Mouse (Mus musculus) monocyte, adult 2 months (primary cell): ENCODE measurements around the gene Col6a1.
"Not testable (repeated sequence)": the region's sequence is repeated elsewhere in the genome, so short reads cannot be mapped to it uniquely, and the experiment has no call there.

ENCODE experiments used
- DNase-seq, 2 experiments: peaks; one replicate each; pipeline ENCODE4 v3.0.0; 2022; ENCODE audit warnings: low spot score in 2 of 2, low read depth in 1 of 2

The Col6a1 gene

DNA sequence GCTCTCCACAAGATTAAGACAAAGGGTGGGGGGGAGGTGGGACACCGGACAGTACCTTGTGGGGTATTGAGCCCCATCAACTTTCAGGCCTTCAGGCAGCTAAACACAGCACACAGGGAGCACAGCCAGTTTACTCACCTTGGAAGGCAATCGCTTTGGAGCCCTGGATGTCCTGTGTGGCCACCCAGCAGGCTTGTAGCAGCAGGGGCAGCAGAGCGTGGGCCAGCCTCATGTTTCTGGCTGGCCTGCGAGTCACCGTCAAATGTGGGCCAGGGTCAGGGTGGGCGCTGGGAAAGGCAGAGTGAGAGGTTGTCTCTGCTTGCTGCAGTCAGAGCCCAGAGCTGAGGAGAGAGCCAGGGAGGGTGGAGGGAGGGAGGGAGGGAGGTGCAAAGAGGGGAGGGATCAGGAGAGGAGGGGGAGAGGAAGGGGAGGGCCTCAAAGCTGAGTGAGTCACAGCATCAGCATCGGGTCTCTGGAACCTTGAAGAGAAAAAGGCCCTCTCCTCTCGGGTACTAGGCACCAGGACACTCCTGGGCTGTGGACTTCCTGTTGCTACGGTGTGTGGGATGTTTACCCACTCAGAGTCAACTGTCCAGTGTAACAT is at the start of gene Col6a1:
Col6a1 (minus strand) TSS at position 487 of the 604 bp plus-strand sequence.
- no peak for DNase-seq

DNA sequence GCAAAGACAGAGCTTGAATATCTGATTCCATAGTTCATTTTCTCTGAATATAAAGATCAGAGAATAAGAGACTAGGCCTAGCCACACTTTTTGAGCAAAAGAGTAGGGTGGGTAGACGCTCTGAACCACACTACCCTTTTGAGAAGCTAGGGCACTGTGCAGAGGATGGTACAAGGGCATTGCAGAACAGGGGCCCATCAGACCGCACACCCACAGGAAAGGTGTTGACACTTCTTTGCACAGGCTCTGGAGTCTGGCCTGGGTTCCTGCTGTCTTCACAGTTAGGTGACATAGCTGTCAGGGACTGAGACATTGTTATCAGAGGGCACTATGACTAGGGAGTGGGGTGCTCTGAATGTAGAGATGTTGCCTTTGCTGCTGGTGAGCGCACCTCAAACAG is 45.7 kb upstream of the Col6a1 start:
- no peak for DNase-seq

DNA sequence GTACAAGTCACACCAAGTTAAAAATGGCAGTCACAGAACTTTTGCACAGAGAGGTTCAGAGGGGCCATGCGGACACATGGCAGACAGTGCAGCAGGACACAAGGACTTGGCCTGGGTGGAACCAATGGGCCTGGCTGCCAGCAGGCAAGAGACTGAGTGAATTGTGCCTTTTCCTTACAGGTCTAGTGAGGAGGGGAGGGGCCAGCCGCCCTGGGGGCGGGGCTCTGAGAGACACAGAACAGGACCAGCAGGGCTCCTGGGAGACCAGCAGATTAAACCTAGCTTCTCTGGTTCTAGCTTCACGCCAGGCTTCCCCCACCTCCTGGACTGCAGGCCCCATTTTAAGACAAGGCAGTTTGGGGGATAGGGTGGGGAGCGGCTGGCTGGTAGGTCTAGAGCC is 45.1 kb upstream of the Col6a1 start:
- no peak for DNase-seq

DNA sequence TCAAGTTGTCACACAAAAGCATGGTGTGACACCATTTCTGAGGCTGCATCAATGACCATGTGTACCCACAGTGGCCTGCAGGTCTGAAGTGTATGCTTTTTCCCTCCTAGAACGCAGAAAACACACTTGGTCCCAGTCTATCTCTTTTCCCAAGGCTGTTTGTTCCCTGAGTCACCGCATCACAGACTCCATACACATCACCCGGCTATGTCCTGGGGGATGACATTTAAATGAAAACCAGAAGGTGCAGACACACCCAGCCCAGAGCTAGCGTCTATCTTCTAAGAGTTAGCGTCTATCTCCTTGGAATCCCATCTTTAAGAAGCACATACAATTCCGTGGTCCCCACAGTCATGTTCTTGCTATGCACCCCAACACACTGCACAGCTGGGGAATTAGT is 43.6 kb upstream of the Col6a1 start:
- DNase-seq, result no peak

DNA sequence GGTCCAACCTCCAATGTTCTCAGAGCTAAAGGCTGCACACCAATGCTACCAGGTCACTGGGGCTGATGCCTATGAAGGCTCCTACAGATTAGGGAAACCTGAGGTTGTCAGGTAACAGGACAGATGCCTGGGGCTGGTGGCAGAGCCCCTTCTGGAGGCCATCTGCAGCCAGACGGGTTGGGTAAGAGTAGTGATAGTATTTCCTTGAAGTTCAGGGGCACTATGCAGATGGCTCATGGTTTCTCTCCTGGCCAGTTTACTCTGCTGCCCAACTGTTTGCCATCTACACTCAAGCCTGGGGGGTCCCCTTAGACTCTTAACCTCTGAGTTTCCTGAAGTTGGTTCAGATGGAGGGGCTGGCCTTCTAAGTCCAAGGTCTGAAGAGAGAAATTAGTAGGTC is 40.2 kb upstream of the Col6a1 start:
- no peak for DNase-seq

DNA sequence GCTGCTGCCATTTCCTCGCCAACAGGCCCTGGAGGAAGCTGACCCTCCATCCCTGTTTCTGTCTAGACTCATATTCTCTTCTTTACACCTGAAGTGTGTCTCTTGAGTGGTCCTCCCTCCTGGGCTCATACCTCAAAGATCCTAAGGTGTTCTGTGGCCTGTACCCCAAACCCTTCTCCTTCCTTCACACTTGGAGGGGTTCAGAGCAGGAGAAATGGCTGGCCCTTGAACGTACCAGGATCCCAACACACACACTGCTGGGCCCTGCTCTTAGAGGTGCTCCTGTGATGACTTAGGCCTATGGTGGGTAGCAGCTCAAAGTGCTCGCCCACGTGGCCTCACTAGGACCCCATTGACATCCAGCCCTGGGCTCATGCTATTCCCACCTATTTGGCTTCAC is 39.0 kb upstream of the Col6a1 start:
- no peak for DNase-seq

GRCm38 (mm10) chr10:76763016-76763415 is 37.0 kb upstream of the Col6a1 start:
- no peak for DNase-seq

DNA sequence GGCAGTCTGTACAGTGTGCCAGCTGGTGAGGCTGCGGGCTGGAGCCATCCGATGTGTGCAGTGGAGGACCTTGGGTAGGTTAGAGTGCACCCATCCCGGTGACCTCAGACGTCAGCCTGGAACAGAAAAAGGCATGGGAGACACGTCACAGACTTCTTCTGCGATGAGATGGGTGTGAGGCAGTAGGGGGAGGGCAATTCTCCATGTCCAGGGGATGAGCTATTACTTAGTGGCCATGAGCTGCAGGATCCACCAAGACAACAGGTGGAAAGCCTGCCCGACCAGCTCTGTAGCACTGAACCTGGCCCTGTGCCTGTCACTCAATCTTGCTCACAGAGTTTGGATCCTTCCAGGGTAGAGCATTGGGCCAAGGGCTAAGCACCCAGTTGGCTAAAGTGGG is 36.4 kb upstream of the Col6a1 start:
- DNase-seq, result no peak

DNA sequence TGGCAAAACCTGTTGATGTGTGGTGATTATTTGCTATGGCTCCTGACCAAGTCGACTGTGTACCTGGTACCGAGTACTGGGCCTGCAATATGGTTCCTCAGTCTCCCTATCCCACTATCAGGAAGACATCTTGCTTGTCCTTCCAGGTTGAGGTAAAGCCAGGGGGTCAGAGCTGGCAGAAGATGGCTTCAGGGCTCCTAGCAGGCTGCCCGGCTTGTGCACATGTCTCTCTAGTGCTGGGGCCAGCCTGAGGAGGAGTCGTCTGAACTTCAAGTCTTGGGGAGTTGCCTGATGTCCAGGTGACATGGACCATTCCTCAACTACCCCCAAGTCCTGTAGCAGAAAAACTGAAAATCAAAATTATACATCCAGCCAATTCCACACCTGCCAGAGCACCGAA is 33.9 kb upstream of the Col6a1 start:
- no peak for DNase-seq

DNA sequence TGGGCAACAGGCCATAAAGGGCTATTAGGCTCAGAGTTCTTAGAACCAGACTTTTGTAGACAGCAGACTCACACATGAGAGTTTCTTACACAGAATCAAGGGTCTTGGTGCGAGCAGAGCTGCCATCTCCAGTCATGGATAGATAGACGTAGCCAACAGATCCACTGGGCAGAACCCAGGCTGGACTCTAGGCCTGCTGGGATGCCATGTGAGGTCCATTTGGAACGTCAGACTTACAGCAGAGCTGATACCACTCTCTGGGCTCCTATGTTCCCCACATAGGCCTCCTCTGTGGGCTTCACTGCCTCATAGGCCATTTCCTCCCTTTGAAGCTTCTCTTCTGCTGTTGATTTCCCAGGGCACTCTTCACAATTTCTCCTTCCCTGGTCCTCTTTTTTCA is 27.7 kb upstream of the Col6a1 start:
- DNase-seq, result no peak

DNA sequence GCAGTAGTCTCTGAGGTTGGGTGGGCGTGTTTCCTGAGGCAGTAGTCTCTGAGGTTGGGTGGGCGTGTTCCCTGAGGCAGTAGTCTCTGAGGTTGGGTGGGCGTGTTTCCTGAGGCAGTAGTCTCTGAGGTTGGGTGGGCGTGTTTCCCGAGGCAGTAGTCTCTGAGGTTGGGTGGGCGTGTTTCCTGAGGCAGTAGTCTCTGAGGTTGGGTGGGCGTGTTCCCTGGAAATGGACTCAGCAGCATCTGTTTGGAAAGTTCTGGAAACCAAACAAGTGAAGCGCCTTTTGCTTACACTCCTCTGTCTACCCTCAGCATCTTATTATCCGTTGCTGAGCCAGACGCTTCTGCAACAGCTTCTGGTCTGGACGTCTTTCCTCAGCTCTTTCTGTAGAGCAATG is 18.3 kb upstream of the Col6a1 start:
- not testable (repeated sequence) for DNase-seq

DNA sequence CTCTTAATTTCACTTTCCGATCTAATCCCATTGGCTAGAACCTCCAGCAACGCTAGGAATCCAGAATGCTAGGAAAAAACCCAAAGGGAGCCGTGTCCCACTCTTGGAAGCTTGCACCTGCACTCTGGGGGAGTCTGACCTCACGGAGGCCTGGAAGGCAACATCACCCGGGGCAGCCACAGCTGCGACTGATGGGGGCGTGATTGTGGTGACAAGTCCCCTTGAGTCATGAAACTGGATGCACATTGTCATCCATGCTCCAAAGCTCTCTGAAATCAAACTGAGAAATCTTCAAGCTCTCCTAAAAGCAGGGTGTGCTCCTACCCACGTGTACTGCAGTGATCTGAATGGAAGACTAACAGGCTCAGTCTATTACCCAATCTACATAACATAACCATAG is 10.8 kb upstream of the Col6a1 start:
- no peak for DNase-seq

DNA sequence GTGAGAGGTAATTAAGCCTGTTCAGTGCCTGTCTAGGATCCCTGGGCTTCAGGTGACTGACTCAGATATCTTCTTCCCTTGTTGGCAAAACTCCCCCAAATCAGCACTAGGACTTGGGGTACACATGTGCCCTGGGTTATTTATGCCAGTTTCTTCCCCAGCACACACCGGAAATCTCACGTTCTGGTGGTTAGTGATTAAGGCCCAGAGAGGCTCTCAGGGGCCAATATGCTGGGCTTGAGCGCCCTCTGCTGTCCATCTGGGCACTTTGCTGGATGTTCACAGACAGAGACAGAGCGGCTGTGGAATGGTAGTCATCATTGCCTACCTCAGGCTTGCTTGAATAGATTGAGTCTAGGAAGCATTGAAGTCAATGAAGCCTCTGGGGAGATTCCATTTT is 9.0 kb upstream of the Col6a1 start:
- DNase-seq, result no peak

- DNase-seq, result no peak
These were observed 7.7 kb upstream of the Col6a1 start for GRCm38 (mm10) chr10:76733677-76734068.

DNA sequence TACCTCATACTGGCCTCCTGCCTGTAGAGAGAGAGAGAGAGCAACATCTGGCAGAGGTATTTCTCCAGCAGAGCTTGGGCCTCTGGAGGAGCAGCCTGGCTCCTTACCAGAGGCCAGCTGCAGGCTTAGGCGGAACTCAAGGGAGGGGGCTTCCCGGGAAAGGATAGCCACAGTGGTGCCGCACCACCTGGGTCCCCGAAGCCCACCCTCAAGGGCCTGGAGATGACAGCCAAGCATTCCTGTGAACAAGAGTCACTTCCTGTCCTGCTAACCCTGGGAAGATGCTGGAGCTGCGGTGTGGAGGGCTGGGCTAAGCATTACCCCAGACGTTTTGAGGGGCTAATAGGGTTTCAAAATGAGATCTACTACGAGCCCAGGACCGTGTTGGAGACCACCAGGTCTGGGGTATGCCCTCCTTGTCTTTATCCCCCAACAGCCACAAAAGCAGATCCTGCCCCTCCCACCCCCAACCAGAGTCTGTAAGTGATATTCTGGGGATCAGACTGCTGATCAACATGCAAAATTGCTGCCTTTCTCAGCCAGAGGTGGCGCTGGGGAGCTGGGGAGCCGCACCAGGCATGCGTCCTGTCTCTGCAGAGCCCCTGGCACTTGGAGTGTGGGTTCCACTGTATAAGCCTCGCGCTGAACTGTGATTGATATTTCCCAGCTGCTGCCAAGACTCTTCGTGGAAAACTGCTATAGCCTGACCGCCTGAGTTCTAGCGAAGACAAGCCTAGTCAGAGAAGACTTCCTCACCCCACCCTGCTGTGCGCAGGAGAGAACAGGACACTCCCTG is 7.1 kb upstream of the Col6a1 start:
- DNase-seq, result no peak

GRCm38 (mm10) chr10:76732391-76732790 is 6.4 kb upstream of the Col6a1 start:
- no peak for DNase-seq

DNA sequence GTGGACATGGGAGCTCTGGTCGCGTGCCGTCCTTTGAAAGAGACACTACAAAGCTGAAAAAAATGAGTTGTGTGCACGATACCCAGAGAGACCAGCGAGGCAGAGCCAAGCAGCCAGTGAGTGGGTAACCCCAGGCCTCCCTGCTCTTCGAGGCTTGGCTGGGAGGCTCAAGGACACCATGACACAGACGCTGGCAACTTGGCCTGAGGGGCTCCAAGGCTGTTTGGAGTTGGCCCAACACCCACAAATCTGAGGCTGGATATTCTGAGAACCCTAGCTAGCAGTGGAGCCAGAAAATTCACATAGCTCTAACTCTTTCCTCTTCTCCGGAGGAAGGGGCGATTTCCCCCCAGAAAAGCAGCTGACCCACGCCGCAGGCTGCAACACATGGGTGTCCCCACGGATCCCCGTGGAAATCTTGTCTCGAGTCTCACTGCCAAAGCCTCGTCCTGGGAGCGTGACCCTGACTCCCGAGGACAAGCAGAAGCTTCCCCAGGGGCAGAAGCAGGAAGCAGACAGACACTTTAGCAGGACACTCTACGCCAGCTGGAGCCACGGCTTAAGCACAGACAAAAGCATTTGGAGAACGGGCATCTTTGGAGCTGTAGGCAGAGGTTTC is 5.8 kb upstream of the Col6a1 start:
- no peak for DNase-seq

GRCm38 (mm10) chr10:76729631-76730620 is 4.0 kb upstream of the Col6a1 start:
- no peak for DNase-seq

DNA sequence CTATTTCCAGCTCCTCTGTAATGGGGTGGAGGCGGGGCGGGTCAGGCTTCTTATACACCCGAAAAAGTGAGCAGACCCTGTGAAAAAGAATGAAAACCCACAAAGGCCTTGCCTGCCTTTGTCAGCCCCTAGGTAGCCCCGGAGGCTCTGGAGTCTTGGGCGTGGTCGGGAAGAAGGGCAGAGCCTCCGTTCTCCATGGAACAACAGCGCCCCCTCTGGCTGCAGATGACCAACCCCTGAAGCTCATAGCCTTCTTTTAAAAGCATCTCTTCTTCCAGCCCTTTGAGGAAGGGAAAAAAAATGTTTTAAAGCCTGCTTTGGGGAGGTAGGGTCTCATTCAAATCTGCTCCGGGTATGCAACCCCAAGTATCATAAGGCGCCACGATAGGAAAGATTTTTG is 2.4 kb upstream of the Col6a1 start:
- DNase-seq, result no peak

DNA sequence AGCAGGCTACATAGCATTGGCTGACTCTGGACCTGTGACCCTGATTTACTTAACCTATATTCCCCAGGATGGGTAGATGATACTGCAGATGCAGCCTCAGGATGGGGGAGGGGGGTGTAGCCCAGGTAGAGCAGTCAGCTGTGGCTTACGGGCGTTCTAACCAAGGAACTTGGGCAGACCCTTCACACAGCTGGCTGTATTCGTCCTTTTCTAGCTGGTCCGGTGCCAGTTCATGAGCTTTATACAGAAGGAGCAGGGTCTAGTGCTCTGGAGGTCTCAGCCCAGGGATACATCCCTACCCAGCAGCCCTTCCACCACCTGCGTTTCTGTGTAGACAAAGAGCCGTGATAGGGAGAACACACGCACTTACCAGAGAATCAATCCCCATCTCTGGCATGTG is 1.3 kb upstream of the Col6a1 start:
- DNase-seq, result no peak

DNA sequence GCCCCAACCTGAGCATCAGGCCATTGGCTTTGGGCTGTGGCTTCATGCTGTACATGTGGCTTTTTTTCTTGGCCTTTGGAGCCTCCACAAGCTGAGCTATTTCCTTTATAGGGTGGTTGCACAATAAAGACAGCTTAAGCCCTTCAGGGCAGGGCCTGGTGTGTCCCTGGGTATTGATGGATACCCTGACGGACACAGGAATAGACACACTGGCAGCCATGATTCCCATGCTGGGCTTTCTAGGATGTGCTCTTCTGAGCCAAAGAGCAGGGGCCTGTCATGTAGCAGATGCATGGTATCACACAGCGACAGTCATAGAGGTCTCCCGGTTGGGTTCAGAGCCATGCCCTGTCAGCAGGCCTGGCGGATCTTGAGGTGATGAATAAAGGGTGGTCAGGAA is 898 bp upstream of the Col6a1 start:
- no peak for DNase-seq
